Mouse (Mus musculus): ENCODE results near the gene Tmem123.

Gene Tmem123

DNA sequence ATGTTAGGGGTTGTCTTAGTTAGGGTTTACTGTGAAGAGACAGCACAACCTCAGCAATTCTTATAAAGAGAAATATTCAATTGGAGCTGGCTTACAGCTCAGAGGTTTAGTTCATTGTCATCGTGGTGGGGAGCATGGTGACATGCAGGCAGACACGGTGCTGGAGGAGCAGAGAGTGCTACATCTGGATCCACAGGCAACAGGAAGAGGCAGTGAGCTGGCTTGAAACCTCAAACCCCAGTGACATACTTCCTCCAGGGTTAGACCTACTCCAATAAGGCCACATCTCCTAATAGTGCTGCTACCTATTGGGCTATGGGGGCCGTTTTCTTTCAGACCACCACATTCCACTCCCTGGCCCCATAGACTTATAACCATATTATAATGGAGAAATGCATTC, 12.1 kb downstream of the Tmem123 start:
- DNase-seq = no peak

DNA sequence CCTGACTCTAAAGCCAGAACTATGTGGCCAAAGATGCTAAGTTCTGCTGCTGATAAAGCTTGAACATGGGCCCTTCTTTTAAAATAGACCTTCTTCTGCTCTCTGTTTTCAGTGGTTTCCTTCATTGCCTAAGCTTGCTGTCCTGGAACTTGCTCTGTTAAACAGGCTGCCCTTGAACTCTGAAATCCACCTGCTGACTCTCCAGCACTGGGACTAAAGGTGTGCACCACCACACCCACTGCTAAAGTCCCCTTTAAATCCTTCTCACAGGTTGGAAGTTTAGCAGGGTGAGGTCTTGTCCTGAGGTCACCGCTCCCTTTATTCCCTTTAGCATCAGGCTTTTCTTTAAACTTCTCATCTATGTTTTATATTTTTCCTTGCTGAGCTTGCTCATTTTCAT, 13.1 kb downstream of the Tmem123 start:
- DNase-seq = no peak

DNA sequence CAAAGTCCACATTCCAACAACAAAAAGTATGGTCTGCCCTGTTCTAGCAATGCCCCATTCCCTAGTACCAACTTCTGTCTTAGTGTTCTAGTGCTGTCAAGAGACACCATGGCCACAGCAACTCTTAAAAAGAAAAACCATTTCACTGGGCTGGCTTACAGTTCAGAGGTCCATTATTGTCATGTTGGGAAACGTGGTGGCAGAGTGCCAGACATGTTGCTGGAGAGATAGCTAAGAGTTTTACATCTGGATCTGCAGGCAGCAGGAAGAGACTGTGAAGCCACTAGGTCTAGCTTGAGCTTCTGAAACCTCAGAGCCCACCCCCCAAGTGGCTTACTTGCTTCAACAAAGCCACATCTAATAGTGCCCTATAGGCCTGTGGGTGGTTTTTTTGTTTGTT, 13.8 kb downstream of the Tmem123 start:
- no peak for DNase-seq

DNA sequence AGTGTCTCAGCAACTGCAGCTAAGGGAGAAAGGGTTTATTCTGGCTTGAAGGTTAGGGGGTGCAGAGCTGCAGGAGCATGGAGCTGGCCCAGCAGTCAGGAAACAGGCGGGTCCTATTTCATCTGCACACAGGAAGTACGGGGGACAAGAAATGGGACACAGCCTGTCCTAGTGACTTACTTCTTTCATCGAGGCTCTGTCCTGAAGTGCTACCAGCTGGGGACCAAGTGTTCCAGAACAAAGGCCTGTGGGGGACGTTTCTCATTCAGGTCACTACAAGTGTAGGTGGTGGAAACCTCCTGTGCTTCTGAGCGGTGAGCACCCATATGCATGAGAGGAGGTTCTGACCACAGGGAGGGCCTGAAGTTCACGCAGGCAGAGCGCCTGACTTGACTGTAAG, 14.9 kb downstream of the Tmem123 start:
- DNase-seq = no peak

GRCm38 (mm10) chr9:7779786-7780185, 15.9 kb downstream of the Tmem123 start:
- DNase-seq = no peak

DNA sequence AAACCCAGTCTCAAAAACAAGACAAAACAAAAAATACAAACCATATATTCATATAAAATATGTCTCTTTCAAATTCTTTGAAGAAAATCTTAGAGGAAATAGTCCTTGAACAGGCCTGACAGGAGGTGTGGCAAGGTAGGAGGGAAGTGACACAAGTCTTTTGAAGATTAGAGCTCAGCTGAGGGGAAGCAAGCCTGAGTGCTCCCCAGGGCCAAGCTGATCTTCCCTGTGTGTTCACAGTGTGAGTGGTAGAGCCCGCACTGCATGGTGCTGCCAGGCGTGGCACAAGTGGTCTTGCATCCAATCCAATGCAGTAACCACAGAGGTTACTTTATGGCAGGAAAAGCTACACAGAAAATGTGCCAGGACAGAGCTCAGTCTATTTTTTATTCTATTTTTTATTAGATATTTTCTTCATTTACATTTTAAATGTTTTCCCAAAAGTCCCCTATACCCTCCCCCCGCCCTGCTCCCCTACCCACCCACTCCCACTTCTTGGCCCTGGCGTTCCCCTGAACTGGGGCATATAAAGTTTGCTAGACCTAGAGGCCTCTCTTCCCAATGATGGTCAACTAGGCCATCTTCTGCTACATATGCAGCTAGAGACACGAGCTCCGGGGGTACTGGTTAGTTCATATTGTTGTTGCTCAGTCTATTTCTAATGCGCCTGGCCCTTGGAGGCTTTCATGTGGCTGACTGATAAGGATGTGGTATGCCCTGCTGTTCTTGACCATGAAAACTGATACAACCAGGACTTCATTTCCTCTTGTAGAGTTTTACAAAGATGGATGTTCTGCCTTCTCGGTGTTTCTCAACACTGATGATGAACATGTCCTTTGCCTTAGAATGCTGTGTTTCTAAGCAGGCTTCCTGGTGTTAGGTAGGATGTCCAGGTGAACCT, 16.7 kb downstream of the Tmem123 start:
- peak; percentile 48 for DNase-seq

- no peak for DNase-seq
Measured at GRCm38 (mm10) chr9:7783823-7784614, 20.2 kb downstream of the Tmem123 start.

GRCm38 (mm10) chr9:7784615-7785012, 20.8 kb downstream of the Tmem123 start:
- no peak for DNase-seq

DNA sequence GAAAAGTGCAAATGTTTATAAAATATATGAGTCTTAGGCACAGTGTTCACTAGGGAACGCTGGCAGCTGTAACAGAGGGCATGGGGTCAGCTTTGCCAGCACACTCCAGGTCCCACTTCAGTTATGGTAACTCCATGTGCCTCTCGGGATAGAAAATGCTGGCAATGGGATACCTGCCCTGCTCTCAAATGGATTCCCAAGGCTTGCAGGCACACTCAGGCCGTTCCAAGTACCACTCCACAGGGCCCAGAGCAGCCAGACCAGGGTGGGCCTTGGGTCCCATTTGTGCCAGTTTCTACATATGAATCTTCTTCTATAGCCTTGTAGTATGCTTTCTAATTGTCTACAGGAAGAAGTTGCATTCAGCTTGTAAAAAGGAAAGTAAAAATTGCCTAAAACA, 21.6 kb downstream of the Tmem123 start:
- no peak for DNase-seq

DNA sequence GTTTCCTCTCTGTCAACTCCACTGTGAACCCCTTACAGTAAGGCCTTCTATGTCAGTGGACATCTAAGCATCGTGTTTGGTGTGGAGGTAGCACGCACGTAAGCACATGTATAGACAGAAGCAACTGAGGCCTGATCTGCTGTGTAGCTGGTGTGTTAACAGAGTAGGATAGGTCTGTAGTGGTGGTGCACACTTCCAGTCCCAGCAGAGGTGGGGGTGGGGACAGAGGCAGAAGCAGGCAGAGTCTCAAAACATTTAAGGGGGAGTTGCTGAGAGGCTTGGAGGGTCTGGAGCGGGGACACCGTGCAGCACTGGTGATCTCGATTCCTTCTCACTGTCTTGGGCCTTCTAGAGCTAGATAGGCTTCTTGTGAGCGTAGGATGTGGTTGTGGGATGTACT, 22.2 kb downstream of the Tmem123 start:
- DNase-seq = no peak

DNA sequence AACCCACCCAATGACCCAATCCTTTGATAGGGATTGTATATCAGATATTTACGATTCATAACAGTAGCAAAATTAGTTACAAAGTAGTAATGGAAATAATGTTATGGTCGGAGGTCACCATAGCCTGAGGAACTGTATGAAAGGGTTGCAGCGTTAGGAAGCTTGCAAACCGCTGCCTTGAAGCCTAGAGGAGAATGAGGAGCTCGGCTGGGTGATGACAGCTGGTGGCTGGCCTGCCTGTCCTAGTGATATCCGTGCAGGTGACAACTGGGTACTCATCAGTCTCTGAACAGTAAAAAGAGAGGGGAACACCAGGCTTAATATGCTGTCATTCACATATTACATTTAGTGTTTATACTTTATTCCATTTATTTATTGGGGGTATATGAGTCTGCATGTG, 24.6 kb downstream of the Tmem123 start:
- no peak for DNase-seq

DNA sequence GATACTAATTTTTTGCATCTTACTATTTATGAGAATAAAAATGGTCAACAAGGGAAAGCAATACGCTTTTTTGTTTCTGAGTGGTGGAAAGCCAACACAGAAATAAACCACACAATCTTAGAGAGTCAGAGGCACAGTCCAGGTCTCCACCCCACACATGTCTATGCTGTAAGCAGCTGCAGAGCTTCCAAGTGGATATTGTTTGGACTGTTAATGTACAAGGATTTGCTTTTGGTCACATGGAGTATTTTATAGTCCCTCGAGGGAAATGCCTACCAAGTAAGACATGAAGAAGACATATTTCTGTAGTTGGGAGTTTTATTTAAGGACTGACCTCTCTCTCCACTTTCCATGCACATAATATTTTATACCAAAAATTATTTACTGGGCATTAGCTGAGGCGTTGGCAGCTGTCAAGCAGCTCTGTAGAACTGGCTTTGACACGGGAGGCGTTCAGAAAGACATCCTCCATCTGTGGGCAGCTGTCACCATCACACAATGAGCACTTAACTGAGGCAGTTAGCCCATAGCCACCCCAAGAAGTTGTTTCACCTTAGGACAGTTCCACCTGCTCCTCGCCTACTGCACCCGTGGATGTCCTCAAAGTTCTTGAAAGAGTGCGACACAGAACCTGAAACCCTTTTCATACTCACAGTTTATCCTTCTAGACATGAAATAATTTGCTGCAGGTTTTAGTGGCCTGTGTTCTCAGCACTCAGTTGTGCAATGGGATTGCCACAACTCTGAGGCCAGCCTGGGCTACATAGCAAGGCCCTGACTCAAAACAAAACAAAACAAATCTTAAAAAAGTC, 26.1 kb downstream of the Tmem123 start:
- DNase-seq = no peak

DNA sequence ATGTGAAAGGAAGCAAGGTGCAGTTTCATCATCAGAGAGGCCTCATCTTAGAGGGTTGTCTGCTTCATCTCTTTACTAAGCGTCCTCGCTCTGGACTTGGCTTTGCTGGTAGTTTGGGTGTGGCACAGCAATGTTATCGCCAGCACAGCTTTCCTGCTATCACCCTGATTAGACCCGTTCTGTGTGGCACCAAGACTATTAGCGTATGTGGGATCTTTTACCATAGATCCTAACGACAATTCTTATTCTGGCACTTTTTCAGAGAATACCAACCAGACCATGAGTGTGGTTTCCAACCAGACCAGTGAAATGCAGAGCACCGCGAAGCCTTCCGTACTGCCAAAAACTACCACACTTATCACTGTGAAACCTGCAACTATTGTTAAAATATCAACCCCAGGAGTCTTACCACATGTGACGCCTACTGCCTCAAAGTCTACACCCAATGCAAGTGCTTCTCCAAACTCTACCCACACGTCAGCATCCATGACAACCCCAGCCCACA, 26.8 kb downstream of the Tmem123 start:
- DNase-seq = peak; percentile 75

DNA sequence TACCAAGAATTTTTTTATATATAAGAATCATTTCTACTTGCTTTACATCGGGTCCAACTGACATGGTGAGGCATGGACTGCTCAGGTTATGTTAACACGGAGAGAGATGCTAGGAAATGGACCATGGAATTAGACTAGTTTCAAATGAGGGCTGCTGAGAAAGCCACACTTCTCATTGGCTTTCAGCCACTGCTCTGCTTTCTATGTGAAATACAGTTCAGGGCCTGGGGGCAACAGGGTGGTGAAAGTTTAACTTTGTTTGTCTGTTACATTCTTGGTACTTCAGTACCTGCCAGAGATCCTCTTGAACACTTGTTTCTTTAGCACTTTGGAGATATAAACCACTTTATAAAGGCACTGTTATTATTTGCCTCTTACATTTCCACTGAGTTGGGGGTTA, 29.7 kb downstream of the Tmem123 start:
- no peak for DNase-seq

- DNase-seq = no peak
Measured at GRCm38 (mm10) chr9:7795581-7795980, 31.7 kb downstream of the Tmem123 start.

DNA sequence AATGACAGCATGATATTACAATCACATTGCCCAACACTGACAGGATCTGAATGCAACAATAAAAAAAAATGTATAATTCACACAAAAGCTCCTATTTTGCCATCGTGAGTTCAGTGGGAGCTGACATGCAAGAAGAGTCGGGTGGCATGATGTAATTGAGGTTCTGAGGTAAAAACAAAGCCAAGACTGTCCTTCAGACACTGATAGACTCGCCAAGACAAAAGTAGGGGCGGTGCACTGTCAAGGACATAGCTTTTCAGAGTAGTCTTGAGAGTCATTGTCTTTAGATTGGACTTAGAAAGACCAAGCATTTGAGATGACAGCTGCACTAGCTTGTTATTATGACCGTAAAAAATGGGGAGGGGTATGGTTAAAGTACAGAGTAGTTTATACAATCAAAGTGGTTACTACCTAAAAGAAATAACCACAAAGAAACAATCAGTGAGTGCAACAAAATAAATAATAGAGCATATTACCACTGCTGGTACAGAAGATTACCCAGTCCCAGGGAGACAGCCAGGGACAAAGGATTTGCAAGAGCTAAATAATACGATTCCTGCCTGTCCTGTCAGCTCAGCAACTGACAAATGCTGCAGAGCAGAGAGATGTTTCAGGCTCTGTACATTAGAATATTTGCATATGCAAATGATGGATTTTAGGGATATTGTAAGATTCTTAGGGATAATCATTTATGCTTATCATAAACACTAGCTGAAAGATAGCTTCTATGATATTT, 32.5 kb downstream of the Tmem123 start:
- no peak for DNase-seq

DNA sequence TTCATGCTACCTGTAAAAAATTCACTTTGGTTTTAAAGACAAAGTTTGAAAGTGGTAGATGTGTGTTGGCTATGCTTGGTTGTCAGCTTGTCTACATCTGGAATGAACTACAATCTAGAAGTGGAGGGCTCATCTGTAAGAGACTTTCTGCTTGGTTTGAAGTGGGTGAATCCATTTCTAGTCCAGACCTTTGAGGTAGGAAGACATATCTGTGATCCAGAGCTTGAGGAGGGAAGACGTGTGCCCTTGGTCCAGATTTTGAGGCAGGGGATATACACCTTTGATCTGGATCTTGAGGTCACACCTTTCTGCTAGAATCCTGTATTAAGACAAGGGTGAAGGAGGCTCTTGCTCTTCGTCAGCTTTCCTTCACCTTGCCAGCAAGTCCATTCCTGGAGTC, 33.7 kb downstream of the Tmem123 start:
- DNase-seq = no peak

DNA sequence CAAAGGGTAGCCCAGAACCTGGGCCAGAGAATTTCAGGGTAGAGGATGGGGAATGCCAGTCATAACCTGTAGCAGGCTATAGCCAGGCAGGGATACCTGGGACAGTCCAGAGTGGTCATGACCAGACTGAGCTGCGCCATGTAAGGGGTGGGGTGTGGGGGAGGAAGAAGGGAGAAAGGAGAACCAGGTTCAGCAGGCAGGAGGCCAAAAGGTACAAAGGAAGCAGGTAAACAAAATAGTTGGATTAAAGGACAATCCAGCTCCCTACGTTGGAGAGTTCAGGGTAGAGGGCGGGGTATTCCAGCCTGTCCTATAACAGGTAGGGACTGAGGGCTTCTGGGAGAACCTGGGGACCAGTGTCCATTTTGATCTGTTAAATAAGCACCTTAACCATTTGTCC, 34.7 kb downstream of the Tmem123 start:
- no peak for DNase-seq

GRCm38 (mm10) chr9:7805101-7805506, 41.3 kb downstream of the Tmem123 start:
- DNase-seq = no peak

GRCm38 (mm10) chr9:7822758-7823157, 58.9 kb downstream of the Tmem123 start:
- no peak for DNase-seq

- no peak for DNase-seq
Measured at GRCm38 (mm10) chr9:7824916-7825315, 61.1 kb downstream of the Tmem123 start.

GRCm38 (mm10) chr9:7828706-7829105, 64.9 kb downstream of the Tmem123 start:
- DNase-seq = no peak

Data from liver (tissue).